Mouse (Mus musculus) kidney, postnatal 25 days (tissue): ENCODE data around the gene Trim27.

Experiments used
- DNase-seq, 2 experiments: peaks; one replicate each; pipeline ENCODE4 v3.0.0; 2021; ENCODE audit warnings: mixed read lengths in 2 of 2

Gene Trim27

DNA sequence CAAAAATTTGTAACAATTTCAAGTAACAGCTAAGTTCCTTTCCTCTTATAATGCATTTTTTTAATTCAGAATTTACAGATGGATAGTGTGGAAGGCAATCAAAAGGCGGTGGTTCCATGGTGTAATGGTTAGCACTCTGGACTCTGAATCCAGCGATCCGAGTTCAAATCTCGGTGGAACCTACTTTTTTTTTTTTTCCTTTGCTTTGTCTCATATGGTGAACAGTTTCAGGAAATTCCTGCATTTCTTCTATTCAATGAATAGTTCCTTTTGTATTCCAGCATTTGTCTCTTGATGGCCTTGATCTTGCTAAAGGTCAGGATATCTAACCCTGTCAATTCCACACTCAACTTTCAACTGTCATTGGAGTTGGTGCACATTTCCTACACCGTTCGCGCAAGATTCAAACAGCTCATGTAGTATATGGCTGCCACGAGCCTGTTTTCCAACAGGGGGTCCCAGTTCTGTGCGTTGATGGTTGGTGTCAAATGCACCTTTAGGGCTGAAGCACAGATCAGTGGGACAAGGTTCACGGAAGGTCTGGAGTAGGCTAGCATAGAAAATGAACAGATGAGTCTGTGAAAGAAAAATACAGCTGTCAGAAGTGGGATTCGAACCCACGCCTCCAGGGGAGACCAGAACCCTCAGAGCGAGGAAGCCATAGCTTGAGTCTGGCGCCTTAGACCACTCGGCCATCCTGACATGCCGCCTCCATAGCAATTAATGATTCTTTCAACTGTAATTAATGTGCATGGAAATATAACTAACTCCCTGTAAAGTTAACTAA, 6.8 kb upstream of the Trim27 start:
- peak; percentile 67 to 69 for DNase-seq

DNA sequence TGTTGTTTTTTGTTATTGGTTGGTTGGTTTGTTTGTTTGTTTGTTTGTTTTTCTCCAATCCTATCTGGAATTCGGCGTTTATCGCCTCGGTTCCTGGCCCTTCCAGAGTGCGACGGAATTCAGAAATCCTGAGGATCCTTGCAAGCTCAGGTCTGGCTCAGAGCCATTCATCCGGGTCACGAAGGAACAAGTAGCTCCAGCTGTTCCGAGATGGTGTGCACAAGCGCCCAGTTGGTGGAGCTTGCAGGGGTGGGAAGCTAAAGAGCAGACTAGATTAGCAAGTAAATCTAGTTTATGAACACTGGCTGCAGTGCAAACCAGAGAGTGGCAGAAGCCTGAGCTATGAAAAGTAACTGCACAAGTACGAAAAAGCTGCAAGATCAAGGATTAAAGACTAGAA, 6.2 kb upstream of the Trim27 start:
- DNase-seq = peak; percentile 95 to 97

DNA sequence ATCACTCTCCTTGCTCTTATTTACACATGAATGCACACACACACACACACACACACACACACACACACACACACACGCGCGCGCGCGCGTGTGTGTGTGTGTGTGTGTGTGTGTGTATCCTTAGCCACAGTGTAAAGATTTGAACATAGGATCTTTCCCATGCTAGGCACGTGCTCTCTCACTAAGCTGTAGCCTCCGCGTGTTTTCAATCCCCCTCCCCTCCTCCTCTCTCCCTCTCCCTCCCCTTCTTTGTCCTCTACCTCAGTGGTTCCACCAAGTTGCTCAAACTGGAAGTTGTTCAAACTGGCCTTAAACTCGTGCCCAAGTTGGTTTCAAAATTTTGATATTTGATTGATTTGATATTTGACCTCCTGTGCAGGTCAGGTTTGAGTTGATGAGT, 2.5 kb upstream of the Trim27 start:
- no peak for DNase-seq

DNA sequence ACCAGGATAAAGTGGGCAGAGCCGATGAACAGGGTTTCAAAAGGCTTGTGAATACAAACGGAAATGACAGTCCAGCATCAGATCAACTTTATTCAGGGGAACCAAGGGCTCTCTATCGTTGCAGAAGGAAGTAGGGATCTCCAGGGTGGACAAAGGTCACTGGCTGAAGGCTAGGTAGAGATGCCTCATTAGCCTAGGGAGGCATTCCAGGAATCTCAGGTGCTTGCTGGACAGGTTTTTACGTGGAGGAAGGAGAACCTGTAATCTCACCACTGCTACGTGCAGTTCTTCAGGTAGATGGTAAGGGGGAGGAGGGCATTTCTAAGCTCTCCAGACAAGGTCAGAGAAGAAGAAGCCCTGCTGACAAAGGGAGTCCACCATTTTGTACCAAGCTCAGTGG, 1.6 kb upstream of the Trim27 start:
- no peak for DNase-seq

DNA sequence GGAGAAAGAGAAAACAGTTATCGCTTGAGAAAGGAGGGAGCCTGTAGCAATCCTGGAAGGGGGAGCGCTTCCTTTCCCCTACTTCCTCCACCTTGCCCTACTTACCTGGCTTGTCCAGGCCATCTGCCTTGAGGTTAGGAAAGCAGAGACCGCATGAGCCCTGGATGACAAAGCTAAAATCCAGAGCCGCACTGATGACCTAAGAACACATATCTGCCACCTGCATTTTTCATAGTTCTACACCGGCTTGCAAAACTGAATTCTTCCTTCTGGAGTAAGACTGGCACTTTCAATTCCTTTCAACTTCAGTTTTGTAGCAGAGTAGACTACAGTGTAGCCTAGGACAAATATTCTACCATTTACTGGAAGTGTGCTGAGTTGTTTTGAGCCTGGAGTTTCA, 881 bp upstream of the Trim27 start:
- DNase-seq = no peak

GRCm38 (mm10) chr13:21179724-21180550, 692 bp downstream of the Trim27 start:
- DNase-seq = peak; percentile 91 to 93

DNA sequence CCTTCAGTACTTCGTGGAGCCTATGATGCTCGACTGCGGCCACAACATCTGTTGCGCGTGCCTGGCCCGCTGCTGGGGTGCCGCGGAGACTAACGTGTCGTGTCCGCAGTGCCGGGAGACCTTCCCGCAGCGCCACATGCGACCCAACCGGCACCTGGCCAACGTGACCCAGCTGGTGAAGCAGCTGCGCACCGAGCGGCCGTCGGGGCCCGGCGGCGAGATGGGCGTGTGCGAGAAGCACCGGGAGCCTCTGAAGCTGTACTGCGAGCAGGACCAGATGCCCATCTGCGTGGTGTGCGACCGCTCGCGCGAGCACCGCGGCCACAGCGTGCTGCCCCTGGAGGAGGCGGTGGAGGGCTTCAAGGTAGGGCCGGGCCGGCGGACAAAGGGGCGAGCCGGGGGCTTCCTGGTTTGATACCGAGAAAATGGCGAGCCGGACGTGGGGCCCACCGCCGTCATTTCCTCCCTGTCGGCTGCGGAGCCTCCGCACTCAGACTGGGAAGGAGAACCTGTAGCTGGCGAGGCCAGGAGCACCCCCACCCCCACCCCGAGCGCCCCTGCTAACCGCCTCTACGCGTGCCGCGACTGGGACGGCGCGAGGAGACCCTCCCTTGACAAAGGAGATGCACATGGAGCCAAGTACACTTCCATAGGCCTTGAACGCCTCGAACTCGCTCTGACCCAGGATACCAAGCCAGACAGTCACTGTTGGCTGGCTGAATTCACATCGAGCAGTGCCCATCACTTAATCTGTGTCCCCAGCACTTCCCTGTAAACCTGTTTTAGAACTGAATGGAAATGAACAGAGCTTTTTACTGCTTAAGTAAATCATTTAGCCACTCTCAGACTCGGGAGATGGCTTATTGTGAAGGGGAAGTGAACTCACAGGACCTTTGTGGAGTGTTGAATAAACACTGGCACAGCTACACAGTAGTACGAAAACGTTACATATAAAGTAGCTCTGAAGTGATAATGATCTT, 1.6 kb downstream of the Trim27 start:
- DNase-seq = peak; percentile 49 to 74

- no peak for DNase-seq
Observed at GRCm38 (mm10) chr13:21181996-21182395, 2.8 kb downstream of the Trim27 start.

- no peak for DNase-seq
Observed at GRCm38 (mm10) chr13:21183066-21183465, 3.8 kb downstream of the Trim27 start.

GRCm38 (mm10) chr13:21183661-21184060, 4.4 kb downstream of the Trim27 start:
- no peak for DNase-seq

- DNase-seq = no peak
Observed at GRCm38 (mm10) chr13:21185521-21185920, 6.3 kb downstream of the Trim27 start.

- DNase-seq = no peak
Observed at GRCm38 (mm10) chr13:21195406-21196228, 16.4 kb downstream of the Trim27 start.

- DNase-seq = no peak
Observed at GRCm38 (mm10) chr13:21197721-21198120, 18.5 kb downstream of the Trim27 start.

GRCm38 (mm10) chr13:21198313-21198712, 19.1 kb downstream of the Trim27 start:
- DNase-seq = no peak

GRCm38 (mm10) chr13:21199046-21200028, 20.1 kb downstream of the Trim27 start:
- DNase-seq = peak; percentile 29 to 45

GRCm38 (mm10) chr13:21200043-21200999, 21.1 kb downstream of the Trim27 start:
- DNase-seq = peak; percentile 90 to 94

DNA sequence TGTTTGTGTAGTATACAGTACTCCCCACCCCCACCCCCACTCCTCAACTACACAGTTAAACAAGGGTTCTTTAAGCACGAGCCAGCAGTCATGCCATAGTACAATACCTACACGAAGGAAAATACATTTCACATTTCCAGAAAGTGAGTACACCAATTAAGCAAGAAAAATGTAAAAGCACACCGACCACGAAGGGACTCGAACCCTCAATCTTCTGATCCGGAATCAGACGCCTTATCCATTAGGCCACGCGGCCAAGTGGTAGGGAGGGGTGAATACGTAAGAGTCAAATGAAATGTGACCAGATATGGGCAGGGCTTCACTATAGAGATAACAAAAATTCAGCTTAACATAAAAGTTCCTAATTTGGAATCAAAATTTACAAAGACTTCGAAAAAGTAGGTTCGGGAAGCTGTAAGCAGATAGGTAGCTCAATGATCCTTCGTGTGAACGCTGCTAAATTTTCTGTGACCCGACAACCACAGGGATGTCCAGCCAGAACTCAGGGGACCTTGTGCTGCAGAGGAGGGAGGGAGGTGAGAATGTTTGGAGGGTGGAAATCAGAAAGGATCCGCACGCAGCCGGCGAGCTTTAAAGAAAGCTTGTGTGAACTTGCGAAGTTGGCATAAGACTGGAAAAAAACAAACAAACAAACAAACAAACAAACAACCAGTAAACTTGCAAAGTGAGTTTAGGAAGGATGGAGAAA, 36.2 kb downstream of the Trim27 start:
- peak; percentile 4 to 56 for DNase-seq

GRCm38 (mm10) chr13:21216781-21217180, 37.5 kb downstream of the Trim27 start:
- DNase-seq = peak in 1 of 2 experiments; percentile 3
